Mouse (Mus musculus) fibroblast of lung, adult 2 months (primary cell): ENCODE results near the gene Bpifa6.

Experiments
- DNase-seq: peaks from one replicate; pipeline ENCODE4 v3.0.0-alpha.2; 2011; ENCODE audit warnings: low read depth

The Bpifa6 gene

DNA sequence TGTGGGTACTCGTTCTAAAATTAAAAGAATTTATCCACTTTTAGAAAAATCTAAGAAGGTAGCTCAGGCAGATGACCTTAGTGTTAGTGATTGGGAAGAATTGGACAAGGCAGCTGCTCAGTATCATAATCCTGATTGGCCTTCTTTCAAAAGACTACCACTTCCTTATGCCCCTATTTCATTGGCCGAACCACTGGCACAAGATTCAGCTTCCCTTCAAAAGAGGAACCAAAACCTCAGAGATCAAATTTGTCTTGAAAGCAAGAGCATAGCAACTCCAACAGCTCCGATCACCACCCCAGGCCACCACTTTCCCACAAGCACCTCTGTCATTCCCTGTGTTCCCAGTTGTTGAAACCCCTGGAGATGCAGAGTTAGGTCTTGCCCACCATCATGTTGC is 70.0 kb downstream of the Bpifa6 start:
- DNase-seq, result no peak
